Mouse (Mus musculus): ENCODE measurements around the gene Evc. TPM values are rescaled to one million over a fixed set of nuclear protein-coding genes. Genes with fewer than 3 reads are reported as not detected.

Gene Evc
- total RNA-seq, 4 experiments from 2014 or later: 6.5 to 7.9 (median 7.2) TPM

DNA sequence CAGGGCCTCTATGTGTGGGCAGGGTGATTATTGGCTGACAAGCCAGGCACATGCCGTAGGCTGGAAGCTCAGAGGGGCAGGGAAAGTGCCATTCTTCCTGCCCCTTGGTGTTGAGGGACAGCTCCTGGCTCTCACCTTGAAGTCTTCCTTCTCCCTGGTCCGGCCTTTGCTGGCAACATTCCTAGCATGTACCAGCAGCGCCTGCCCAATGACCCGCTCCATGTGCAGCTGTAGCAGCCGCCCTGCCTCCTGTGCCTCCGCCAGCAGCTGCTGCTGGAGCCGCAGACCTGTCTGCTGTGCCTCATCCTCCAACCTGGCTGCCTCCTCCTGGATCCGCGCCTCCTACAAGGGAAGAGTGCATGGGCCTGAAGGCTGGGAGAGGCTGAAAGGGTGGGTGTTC, 26.7 kb downstream of the Evc start:
- no peak for DNase-seq (ENCODE audit: low spot score)

- DNase-seq (ENCODE audit: low spot score): no peak
Observed at GRCm38 (mm10) chr5:37298370-37298769, 38.3 kb downstream of the Evc start.

DNA sequence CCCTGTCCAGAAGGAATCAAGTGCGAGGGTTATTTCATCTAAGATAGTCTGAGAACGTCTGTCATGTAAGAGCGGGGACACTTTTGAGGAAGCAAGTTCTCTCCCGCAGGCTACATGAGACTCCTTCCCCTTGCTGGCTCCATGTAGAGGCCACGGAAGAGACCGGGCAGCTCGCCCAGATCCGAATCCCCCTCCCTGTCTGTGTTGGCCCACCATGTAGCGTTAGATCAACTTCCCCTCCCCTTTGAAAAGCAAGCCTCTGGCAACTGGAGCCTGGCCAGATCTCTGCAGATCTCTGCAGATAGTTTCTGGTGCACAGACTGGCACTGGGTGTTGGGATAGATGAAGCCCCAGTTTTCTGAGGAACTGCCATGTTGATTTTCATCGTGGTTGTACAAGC, 40.0 kb downstream of the Evc start:
- no peak for DNase-seq (ENCODE audit: low spot score)

DNA sequence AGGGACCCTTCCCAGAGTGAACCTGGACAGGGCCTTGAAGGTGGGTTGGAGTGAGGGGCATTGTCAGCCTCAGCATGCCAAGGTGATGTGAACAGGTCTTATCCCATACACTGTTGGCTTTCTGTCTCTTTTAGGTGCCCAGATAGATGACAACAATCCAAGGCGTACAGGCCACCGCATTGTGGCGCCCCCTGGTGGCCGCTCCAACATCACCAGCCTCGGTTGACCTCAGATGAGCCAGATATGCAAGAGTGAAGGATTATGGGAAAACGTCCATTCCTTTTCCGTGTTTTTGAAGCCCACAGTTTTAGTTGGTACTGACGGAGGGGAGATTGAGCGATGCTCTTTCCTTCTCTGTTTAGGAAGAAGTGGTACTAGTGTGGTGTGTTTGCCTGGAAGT, 45.7 kb downstream of the Evc start:
- no peak for DNase-seq (ENCODE audit: low spot score)

GRCm38 (mm10) chr5:37289236-37289635, 47.5 kb downstream of the Evc start:
- DNase-seq (ENCODE audit: low spot score): peak; percentile 5

DNA sequence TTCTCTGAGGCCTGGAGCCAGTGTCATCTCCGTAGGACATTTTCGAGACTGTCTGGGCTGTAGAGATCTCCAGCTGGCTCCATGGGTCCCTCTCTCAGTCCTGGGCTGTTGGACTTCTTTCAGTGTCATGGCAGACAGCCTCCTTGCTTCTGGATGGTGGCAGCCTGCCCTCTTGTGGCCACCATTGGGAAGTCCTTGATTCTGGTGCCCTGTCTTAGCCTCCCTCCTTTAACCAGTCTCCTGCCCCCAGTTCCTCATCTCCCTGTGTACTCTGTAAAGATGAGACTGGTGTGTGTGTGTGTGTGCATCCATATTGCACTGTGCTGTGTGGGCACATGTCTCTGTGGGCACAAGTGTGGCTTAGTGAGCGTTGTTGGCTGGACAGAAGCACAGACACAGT, 48.3 kb downstream of the Evc start:
- peak; percentile 7 for DNase-seq (ENCODE audit: low spot score)

DNA sequence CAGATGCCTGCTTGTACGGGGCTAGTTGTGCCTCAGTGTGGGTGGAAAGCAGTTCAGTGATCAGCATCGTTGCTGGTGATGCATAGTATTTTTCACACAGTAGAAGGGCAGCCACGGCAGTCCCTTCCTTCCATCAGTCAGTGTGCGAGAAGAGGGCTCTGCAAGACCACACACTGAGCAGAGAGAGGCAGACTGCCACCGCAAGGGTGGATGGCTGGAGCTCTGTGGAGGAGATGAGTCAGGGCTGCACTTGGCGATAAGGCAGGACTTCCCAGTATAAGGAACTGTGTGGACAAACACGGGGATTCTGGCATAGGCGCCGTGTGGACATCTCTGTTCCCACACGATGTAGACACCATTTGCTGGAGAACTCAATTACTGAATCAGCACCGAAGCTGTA, 55.7 kb downstream of the Evc start:
- DNase-seq (ENCODE audit: low spot score): no peak

- peak; percentile 14 for DNase-seq (ENCODE audit: low spot score)
Observed at GRCm38 (mm10) chr5:37263816-37264215, 72.9 kb downstream of the Evc start.

- DNase-seq (ENCODE audit: low spot score): no peak
Observed at GRCm38 (mm10) chr5:37261734-37262133, 75.0 kb downstream of the Evc start.

DNA sequence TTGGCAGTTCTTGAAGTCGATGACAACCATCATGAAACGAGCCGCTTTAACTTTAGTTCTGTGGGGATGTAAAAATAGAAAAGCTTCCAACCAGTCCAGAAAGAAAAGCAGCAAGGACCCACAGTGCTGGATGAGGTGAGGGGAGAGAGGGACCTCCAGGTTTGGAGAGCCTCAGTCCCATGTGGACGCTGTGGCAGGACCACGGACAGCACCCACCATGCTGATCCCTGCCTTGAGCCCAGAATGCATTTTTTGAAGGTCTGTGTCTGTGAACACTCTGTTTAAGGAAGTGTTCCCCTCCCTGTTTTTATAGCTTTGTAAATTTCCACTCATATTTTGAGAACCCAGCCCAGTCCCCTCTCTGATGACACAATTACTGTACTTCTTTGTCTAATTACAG, 79.5 kb downstream of the Evc start:
- DNase-seq (ENCODE audit: low spot score): no peak

GRCm38 (mm10) chr5:37256823-37257222, 79.9 kb downstream of the Evc start:
- no peak for DNase-seq (ENCODE audit: low spot score)

- no peak for DNase-seq (ENCODE audit: low spot score)
Observed at GRCm38 (mm10) chr5:37254523-37254922, 82.2 kb downstream of the Evc start.

DNA sequence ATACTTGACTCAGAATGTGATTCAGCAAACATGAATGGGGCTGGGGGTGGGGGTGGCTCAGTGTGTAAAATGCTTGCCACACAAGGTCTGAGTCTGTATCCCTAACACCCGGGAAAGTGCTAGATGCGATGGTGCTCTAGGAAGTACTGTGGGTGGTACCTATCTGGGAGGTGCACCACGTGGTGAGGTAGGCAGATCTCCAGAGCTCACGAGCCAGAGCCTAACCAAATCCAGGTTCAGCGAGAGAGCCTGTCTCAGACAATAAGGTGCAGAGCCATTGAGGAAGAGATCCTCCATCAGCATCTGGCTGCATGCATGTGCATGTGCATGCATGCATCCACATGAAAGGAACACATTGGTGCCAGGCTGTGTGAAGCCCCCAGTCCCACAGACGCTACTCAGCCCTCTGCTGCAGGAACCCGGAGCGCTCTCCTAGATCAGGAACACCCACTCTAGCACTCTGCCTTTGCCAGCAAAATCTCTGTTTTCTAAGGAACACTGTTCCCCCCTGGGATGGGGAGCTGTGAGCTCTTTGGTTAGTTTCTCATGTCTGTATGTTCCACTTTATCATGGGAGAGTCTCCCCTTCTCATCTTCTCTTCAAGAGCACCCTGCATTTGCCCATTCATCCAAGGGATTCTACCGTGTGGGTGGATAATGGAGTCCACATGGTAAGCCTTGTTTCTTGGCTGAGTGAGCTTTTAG, 84.4 kb downstream of the Evc start:
- no peak for DNase-seq (ENCODE audit: low spot score)

DNA sequence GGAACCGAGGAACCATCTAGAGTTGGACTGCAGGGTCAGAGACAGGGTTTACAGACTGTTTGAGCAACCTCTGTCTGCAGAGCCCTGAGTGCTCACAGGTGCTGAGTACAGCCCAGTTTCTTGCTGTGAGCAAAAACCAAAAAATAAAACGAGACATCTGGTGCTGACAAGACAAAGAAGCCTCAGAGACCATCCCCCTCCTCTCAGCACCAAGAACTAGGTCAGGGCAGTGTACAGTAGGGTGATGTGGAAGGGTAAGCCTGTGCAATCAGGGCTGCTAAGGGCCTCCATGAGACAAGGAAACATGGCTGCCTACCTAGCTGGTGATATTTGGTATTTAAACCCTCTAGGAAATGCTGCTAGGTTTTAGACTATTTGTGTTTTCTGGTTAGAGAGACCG, 85.1 kb downstream of the Evc start:
- no peak for DNase-seq (ENCODE audit: low spot score)

DNA sequence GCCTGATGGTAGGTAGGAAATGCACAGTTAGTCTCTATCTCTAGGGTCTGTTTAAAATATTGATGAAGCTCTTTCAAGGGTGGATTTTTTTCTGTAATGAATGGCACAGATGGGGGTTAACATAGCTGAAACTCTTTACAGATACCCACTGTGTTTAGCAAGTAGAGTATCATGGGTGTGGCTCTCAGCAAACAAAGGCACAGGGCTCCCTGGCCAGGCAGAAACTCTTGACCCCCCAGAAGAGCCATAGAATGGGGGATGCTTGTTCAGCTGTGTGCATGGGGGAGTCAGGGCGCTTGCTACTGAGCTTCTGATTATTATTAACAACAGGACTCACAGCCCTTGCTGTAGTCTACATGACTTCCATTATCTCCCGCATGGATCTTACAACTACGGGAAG, 87.8 kb downstream of the Evc start:
- no peak for DNase-seq (ENCODE audit: low spot score)

DNA sequence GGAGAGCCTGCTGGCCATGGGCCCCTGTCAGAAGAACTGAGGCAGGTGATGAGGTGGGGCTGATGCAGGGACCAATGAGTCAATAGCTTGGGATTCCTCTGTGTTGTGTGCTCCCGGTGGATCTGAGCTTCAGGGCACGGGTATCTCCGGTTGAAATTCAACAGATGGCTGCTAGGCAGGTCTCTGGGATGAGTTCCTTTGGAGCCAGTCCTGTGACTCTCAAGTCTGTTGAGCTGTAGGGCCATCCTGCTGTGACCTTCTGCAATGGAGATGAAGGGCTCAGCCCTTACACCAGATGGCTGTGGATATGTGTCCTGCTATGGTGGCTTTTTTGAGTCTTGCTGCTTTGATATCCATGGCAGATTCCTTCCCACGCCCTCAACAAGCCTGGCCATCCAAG, 89.2 kb downstream of the Evc start:
- no peak for DNase-seq (ENCODE audit: low spot score)

GRCm38 (mm10) chr5:37246138-37246910, 90.4 kb downstream of the Evc start:
- DNase-seq (ENCODE audit: low spot score): no peak

GRCm38 (mm10) chr5:37245651-37246050, 91.0 kb downstream of the Evc start:
- peak; percentile 28 for DNase-seq (ENCODE audit: low spot score)

DNA sequence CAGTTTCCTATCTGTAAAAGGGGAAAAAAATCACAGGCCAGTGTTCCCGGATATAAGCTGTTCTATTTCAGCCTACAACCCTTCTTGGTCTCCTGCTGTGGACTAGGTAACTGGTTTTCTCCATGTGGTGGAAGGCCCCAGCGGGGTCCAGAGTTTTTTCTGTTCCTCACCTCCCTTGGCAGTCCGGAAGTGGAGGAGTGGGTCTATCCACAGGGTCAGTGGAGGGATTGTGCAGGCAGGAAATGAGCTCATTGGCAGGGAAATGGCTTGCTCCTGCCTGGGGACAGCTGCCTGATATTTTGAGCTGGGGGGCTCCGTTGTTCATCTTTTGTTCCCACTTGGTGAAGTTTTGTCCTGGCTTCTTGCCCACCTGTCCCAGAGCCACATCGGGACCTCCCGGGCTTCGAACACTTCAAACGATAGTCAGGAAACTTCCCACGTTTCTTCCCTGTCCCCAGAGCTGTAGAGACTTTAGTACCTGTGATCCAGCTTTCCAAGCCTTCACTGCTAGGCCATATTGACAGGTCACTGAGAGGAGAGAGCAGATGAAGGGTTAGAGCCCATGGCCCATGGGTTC, 91.9 kb downstream of the Evc start:
- no peak for DNase-seq (ENCODE audit: low spot score)

DNA sequence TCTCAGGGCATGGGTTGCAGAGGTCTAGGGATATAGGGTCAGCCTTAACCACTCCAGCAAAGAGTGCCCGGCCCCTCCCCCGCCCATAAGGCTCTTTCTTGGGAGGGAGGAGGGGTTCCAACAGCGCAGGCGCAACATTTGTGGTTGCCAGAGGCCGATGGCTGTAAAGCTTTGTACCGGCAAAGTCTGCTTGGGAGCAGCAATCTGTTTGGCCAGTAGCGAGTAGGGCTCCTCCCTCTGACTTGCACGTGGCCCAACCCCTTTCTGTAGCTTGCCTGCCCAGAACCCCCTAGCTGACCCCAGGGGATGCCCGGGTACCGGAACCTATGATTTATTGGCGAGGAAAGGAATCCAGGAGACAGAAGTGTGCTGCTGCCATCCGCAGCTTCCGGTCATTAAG, 92.5 kb downstream of the Evc start:
- DNase-seq (ENCODE audit: low spot score): no peak

- peak; percentile 44 for DNase-seq (ENCODE audit: low spot score)
Observed at GRCm38 (mm10) chr5:37243169-37243886, 93.4 kb downstream of the Evc start.
